Comparison of ENCODE assay signal across 22 mouse cellular contexts in genomic region chr4:32164736-32165241, GRCm38 (mm10).
A peak's percentile ranks its signal among the peaks of the same experiment; 100 is the strongest.
DNase-seq lines count a peak whose midpoint lies in the region; ATAC-seq and TF ChIP-seq lines count a peak whose summit lies in the region.
"Had no signal": no experiment of that assay in that cellular context is flagged by ENCODE, and none has a peak within 500 bp of the region (broad histone marks: within the 10 kb centered on the region; RNA-seq: fewer than 3 reads in every experiment).

No protein-coding gene starts in this region.

- no peaks in the 10 kb centered on the region for H3K9me3 ChIP-seq in limb, embryonic 10.5 days (replicated peaks)
- H3K9me3 ChIP-seq: embryonic facial prominence, embryonic 13.5 days; hindbrain, embryonic 10.5 days; intestine, embryonic 15.5 days; liver, embryonic 13.5 days; midbrain, embryonic 12.5 days; stomach, embryonic 15.5 days had no signal

- TF ChIP-seq CTCF in lung, adult 2 months (IDR thresholded peaks at IDR 0.05; ENCODE audit: insufficient read depth, low read length) = no peak
- no peak for TF ChIP-seq CTCF in layer of hippocampus, adult 2 months (conservative IDR thresholded peaks at IDR 0.05)

- H3K4me3 ChIP-seq in lung, adult 2 months (replicated peaks; ENCODE audit: extremely low read depth, low read depth, low read length) = no peak overlapping the region
- no peak overlapping the region for H3K4me3 ChIP-seq in limb, embryonic 10.5 days
- H3K4me3 ChIP-seq in layer of hippocampus, adult 2 months = no peak overlapping the region
- H3K4me3 ChIP-seq: embryonic facial prominence, embryonic 13.5 days; hindbrain, embryonic 10.5 days; intestine, embryonic 15.5 days; liver, embryonic 13.5 days; midbrain, embryonic 12.5 days; stomach, embryonic 15.5 days had no signal

- no peaks in the 10 kb centered on the region; the same call in 1 of the 2 replicates for H3K4me1 ChIP-seq in lung, adult 2 months (ENCODE audit: control insufficient read depth, insufficient read depth, low read length)
- peaks cover 85% of the 10 kb centered on the region for H3K4me1 ChIP-seq in limb, embryonic 10.5 days
- H3K4me1 ChIP-seq: intestine, embryonic 15.5 days; stomach, embryonic 15.5 days had no signal

- no peaks in the 10 kb centered on the region for H3K36me3 ChIP-seq in limb, embryonic 10.5 days
- H3K36me3 ChIP-seq: embryonic facial prominence, embryonic 13.5 days; hindbrain, embryonic 10.5 days; intestine, embryonic 15.5 days; liver, embryonic 13.5 days; midbrain, embryonic 12.5 days; stomach, embryonic 15.5 days had no signal

- WGBS in lung, adult 2 months = 65% methylated on average over 11 of the region's 11 CpGs
- 84% methylated on average over 11 of the region's 11 CpGs for WGBS in limb, embryonic 10.5 days

- ATAC-seq in CD4-positive, CD25-positive, alpha-beta regulatory T cell, adult 4 months = peak; percentile 52
- ATAC-seq: intestine, embryonic 15.5 days had no signal

- peak; percentile 36 for DNase-seq in lung, postnatal 25 days (ENCODE audit: low spot score)
- DNase-seq in lung, adult 2 months = no peak
- no peak for DNase-seq in limb, embryonic 10.5 days (ENCODE audit: low spot score)
- peak; percentile 57 for DNase-seq in thymus, postnatal 14 days
- DNase-seq in cerebellum, adult 9-11 months = no peak
- no peak for DNase-seq in lung, postnatal 4 days
- no peak for DNase-seq in layer of hippocampus, adult 2 months (ENCODE audit: low spot score in 2 of 2)
- DNase-seq: cerebellum, postnatal 36 days; gastrocnemius, postnatal 10 days; kidney, postnatal 14 days; layer of hippocampus, postnatal 36 days; left cerebral cortex, postnatal 4 days; liver, embryonic 13.5 days; lung, postnatal 14 days; right cerebral cortex, postnatal 25 days had no signal

- no peaks in the 10 kb centered on the region for H3K27me3 ChIP-seq in limb, embryonic 10.5 days (ENCODE audit: low read depth, poor library complexity, severe bottlenecking)
- H3K27me3 ChIP-seq: CH12.LX; intestine, embryonic 15.5 days; liver, embryonic 13.5 days; stomach, embryonic 15.5 days had no signal

- no peak for TF ChIP-seq POLR2A in lung, adult 2 months (IDR thresholded peaks at IDR 0.05; ENCODE audit: borderline replicate concordance, extremely low read depth, low read depth, low read length)

- H3K27ac ChIP-seq in limb, embryonic 10.5 days = peak overlapping the region; percentile 1; the same call in 1 of the 2 replicates
- no peak overlapping the region for H3K27ac ChIP-seq in layer of hippocampus, adult 2 months
- H3K27ac ChIP-seq: embryonic facial prominence, embryonic 13.5 days; hindbrain, embryonic 10.5 days; intestine, embryonic 15.5 days; liver, embryonic 13.5 days; midbrain, embryonic 12.5 days; stomach, embryonic 15.5 days had no signal

Comparison
In these comparisons a context has a peak if more than half of its experiments do, and no peak if none do; other contexts are left out.
1. DNase-seq: peak in lung, postnatal 25 days (single experiment) and thymus, postnatal 14 days (single experiment); none in lung, adult 2 months (single experiment), limb, embryonic 10.5 days (single experiment), cerebellum, adult 9-11 months (single experiment), lung, postnatal 4 days (0 of 2) and layer of hippocampus, adult 2 months (0 of 2).